Mouse (Mus musculus): ENCODE data around the gene Gm20518. TPM values are rescaled to one million over a fixed set of nuclear protein-coding genes. Genes with fewer than 3 reads are reported as not detected.

Gene Gm20518
- 0.54 and 0.55 TPM in 2 replicates for polyA plus RNA-seq (2014; fragmentation: Nextera tagmentation; extraction: Ambion mirVana)

DNA sequence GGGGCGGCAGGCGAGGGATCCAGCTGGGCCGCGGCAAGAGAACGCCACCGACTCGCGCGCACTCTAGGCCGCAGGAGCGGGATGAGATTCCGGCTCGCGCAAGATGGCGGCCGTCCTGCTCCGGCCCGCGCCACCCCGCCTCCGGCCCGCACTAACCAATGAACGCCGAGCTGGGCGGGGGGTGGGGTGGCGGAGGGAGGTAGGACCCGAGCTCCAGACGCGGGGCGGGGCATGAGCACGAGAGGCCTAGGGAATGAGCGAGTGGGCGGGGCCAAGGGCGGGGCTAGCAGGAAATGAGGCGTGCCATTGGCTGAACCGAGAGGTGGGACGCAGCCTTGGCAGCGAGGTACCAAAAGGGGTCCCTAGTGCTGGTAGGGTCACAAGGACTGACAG, at the start of gene Gm20518:
Gene Gm20518 (minus strand): TSS at position 105 of the 393 bp plus-strand sequence.
- peak within 1 kb of the TSS; percentile 99 for H3K9ac ChIP-seq (replicated peaks; ENCODE audit: low read length)
- H3K4me1 ChIP-seq (ENCODE audit: control insufficient read depth, insufficient read depth, low read length) = peaks cover 17% of the 10 kb centered on the region
- peak within 1 kb of the TSS; percentile 92 for H3K4me3 ChIP-seq (replicated peaks; ENCODE audit: low read depth, low read length)
- H3K4me2 ChIP-seq (ENCODE audit: low read length) = peak within 1 kb of the TSS; percentile 93
- no peaks in the 10 kb centered on the region for H3K27me3 ChIP-seq (ENCODE audit: control insufficient read depth, insufficient read depth, low read length)
- no peaks in the 10 kb centered on the region for H3K36me3 ChIP-seq (ENCODE audit: control insufficient read depth, insufficient read depth, low read length)
- peak within 1 kb of the TSS; percentile 97 for H3K27ac ChIP-seq (replicated peaks; ENCODE audit: low read depth, low read length)
- DNase-seq = peak; percentile 100
- under 1% methylated on average over 38 of the region's 38 CpGs for WGBS
- ATAC-seq (ENCODE audit: low FRiP score, low TSS enrichment) = peak; percentile 98
- no peaks in the 10 kb centered on the region for H3K9me3 ChIP-seq (ENCODE audit: control insufficient read depth, low read length)

DNA sequence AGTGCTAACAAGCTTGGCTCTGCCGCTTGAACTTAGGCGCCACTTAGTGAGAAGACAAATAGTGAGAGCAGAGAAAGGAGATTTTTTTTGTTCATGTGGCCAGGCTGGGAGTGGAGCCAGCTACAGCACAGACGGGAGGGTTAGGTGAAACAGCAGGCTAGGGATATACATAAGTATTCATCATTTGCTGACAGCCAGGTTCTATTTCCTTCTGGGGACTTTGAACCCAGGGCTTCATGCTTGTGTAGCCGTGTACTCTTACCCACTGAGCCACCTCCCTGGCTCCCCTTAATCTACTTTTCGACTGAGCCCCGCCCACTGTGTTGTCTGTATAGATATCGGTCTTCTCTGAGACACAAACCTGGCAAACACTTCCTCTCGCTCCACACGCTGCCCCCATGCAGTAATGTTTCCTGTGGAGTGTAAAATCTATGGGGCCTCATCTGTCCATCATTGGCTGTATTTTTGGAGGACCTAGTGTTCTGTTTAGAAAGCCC, 47.8 kb upstream of the Gm20518 start:
- H3K9ac ChIP-seq (replicated peaks; ENCODE audit: low read length) = no peak overlapping the region
- ATAC-seq (ENCODE audit: low FRiP score, low TSS enrichment) = no peak

DNA sequence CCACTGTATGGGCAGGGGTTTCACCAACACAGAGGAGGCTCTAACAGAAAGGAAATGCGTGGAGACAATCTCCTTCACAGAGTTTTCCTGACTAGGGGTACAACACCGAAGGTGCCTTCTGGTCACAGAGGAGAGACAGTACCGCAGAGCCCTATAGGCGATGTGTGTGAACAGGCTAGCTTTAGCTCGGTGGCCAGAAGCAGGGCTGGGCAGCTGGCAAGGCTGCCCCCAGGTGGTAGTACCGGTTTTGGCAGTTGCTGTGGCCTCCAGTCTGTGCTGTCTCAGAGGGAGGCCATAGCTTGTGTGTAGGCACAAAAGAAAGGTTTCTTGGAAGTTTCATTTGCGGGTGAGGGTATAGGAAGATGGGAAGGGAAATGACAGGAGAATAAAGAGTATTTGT, 47.4 kb upstream of the Gm20518 start:
- Histone ChIP-seq H3K9ac (replicated peaks; ENCODE audit: low read length) (no peak overlapping the region), H3K36me3 (ENCODE audit: control insufficient read depth, insufficient read depth, low read length) (no peaks in the 10 kb centered on the region), H3K4me1 (ENCODE audit: control insufficient read depth, insufficient read depth, low read length) (no peaks in the 10 kb centered on the region), H3K4me3 (replicated peaks; ENCODE audit: low read depth, low read length) (no peak overlapping the region), H3K27ac (replicated peaks; ENCODE audit: low read depth, low read length) (no peak overlapping the region), H3K4me2 (ENCODE audit: low read length) (no peak overlapping the region), H3K9me3 (ENCODE audit: control insufficient read depth, low read length) (no peaks in the 10 kb centered on the region), H3K27me3 (ENCODE audit: control insufficient read depth, insufficient read depth, low read length) (no peaks in the 10 kb centered on the region)
- WGBS = 8% methylated on average over 7 of the region's 7 CpGs
- DNase-seq (peak; percentile 74), ATAC-seq (ENCODE audit: low FRiP score, low TSS enrichment) (peak; percentile 60; the same call in 1 of the 2 replicates)

More for the DNA sequence above, 47.8 kb upstream of the Gm20518 start:
- no peaks in the 10 kb centered on the region for H3K9me3 ChIP-seq (ENCODE audit: control insufficient read depth, low read length)
- 57% methylated on average over 9 of the region's 9 CpGs for WGBS
- no peak overlapping the region for H3K4me2 ChIP-seq (ENCODE audit: low read length)
- no peaks in the 10 kb centered on the region for H3K36me3 ChIP-seq (ENCODE audit: control insufficient read depth, insufficient read depth, low read length)
- H3K27me3 ChIP-seq (ENCODE audit: control insufficient read depth, insufficient read depth, low read length) = no peaks in the 10 kb centered on the region
- H3K27ac ChIP-seq (replicated peaks; ENCODE audit: low read depth, low read length) = no peak overlapping the region
- no peaks in the 10 kb centered on the region for H3K4me1 ChIP-seq (ENCODE audit: control insufficient read depth, insufficient read depth, low read length)
- H3K4me3 ChIP-seq (replicated peaks; ENCODE audit: low read depth, low read length) = no peak overlapping the region
- no peak for DNase-seq

DNA sequence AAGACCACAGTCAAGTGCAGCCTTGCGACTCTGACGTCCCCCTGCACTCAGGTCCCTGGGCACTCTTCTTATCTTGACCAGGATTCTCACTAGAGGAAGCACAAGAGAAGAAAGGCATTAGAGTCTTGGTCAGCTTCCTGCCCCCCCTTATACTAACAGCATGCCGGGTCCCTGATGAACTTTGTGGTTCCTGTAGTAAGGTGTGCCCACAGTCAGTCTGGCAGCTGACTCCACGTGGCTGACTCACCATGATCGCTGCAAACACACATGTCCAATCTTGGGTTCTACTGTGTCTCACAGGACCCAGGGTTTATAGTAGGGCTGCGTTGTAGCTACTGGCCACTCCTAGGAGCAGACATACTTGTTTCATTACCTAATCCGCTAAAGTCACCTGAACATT, 46.7 kb upstream of the Gm20518 start:
- ATAC-seq (ENCODE audit: low FRiP score, low TSS enrichment) (no peak), DNase-seq (no peak)
- Histone ChIP-seq H3K9ac (replicated peaks; ENCODE audit: low read length) (no peak overlapping the region), H3K27ac (replicated peaks; ENCODE audit: low read depth, low read length) (no peak overlapping the region), H3K4me1 (ENCODE audit: control insufficient read depth, insufficient read depth, low read length) (no peaks in the 10 kb centered on the region), H3K36me3 (ENCODE audit: control insufficient read depth, insufficient read depth, low read length) (no peaks in the 10 kb centered on the region), H3K27me3 (ENCODE audit: control insufficient read depth, insufficient read depth, low read length) (no peaks in the 10 kb centered on the region), H3K4me2 (ENCODE audit: low read length) (no peak overlapping the region), H3K4me3 (replicated peaks; ENCODE audit: low read depth, low read length) (no peak overlapping the region), H3K9me3 (ENCODE audit: control insufficient read depth, low read length) (no peaks in the 10 kb centered on the region)
- WGBS = 83% methylated on average over 7 of the region's 7 CpGs

DNA sequence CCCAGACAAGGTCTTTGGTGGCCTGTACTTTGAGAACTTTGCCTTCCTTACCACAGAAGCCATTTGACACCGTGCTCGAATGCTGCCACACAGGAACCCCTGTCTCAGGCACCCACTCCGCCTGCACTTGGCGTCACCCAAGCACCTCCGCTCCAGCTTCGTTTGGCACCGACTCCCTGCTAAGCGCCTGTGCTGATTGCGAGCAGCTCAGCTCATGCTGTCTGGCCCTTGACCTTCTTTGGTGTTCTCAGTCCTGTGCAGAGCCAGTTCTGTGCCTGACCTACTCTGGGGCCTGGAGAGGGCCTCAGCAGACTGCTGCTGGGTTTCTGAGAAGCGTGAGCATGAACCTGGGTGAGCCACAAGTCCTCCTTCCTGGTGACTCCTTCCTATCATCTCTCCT, 45.3 kb upstream of the Gm20518 start:
- no peaks in the 10 kb centered on the region for H3K36me3 ChIP-seq (ENCODE audit: control insufficient read depth, insufficient read depth, low read length)
- H3K4me3 ChIP-seq (replicated peaks; ENCODE audit: low read depth, low read length) = no peak overlapping the region
- no peak overlapping the region for H3K4me2 ChIP-seq (ENCODE audit: low read length)
- ATAC-seq (ENCODE audit: low FRiP score, low TSS enrichment) (no peak), DNase-seq (no peak)
- H3K27ac ChIP-seq (replicated peaks; ENCODE audit: low read depth, low read length) = no peak overlapping the region
- H3K27me3 ChIP-seq (ENCODE audit: control insufficient read depth, insufficient read depth, low read length) = no peaks in the 10 kb centered on the region
- WGBS = 83% methylated on average over 10 of the region's 10 CpGs
- no peaks in the 10 kb centered on the region for H3K9me3 ChIP-seq (ENCODE audit: control insufficient read depth, low read length)
- no peak overlapping the region for H3K9ac ChIP-seq (replicated peaks; ENCODE audit: low read length)
- no peaks in the 10 kb centered on the region for H3K4me1 ChIP-seq (ENCODE audit: control insufficient read depth, insufficient read depth, low read length)

DNA sequence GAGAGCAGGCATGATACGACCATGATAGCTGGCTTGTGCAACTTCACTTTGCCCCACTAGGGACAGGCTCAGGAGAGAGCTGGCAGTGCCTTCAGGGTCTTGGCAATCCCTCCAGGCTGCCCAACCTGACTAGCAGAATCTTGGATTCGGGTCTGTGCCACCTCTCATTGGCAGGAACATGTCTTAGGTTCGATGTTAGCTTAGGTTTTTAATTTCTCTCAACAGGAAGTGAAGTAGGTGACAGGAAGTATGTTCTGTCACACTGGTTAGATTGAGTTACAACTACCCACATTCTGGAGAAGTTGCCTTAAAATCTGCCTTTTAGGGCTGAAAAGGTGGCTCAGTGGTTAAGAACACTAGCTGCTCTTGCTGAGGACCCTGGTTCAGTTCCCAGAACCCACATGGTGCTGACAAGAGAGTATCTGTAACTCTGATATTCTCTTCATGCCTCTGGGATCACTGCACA, 43.0 kb upstream of the Gm20518 start:
- H3K27me3 ChIP-seq (ENCODE audit: control insufficient read depth, insufficient read depth, low read length) = no peaks in the 10 kb centered on the region
- H3K9ac ChIP-seq (replicated peaks; ENCODE audit: low read length) = no peak overlapping the region
- 74% methylated on average over 3 of the region's 3 CpGs for WGBS
- ATAC-seq (ENCODE audit: low FRiP score, low TSS enrichment) (no peak), DNase-seq (no peak)
- no peak overlapping the region for H3K4me2 ChIP-seq (ENCODE audit: low read length)
- no peaks in the 10 kb centered on the region for H3K4me1 ChIP-seq (ENCODE audit: control insufficient read depth, insufficient read depth, low read length)
- H3K27ac ChIP-seq (replicated peaks; ENCODE audit: low read depth, low read length) = no peak overlapping the region
- no peaks in the 10 kb centered on the region for H3K36me3 ChIP-seq (ENCODE audit: control insufficient read depth, insufficient read depth, low read length)
- H3K9me3 ChIP-seq (ENCODE audit: control insufficient read depth, low read length) = no peaks in the 10 kb centered on the region
- no peak overlapping the region for H3K4me3 ChIP-seq (replicated peaks; ENCODE audit: low read depth, low read length)

GRCm38 (mm10) chr16:17933594-17934444, 42.3 kb upstream of the Gm20518 start:
- 70% methylated on average over 9 of the region's 9 CpGs for WGBS

DNA sequence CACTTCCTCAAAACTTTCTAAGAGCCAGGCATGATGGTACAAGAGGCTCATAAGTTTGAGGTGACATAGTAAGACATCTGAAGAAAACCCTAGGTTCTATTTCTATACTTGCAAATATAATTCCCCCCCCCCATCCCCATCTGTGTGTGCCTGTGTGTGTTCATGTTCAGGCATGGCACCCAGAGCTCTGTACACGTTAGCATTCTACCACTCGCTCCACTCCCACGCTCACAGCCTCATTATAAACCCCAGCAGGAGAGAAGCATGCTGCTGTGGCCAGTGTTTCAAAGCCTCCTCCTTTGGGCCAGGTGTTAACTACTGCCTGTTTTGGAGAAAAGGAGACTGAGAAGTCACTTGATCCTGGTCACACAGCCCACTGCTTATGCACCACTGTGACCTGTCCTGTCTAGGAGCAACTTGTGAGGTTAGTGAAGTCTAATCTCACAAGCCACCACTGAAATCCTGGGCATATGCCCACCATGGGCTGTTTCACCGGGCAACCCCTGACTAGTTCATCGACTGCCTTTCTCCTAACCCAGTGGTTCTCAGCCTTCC, 40.5 kb upstream of the Gm20518 start:
- H3K27me3 ChIP-seq (ENCODE audit: control insufficient read depth, insufficient read depth, low read length) = no peaks in the 10 kb centered on the region
- no peak overlapping the region for H3K27ac ChIP-seq (replicated peaks; ENCODE audit: low read depth, low read length)
- 75% methylated on average over 5 of the region's 5 CpGs for WGBS
- ATAC-seq (ENCODE audit: low FRiP score, low TSS enrichment) (no peak), DNase-seq (no peak)
- H3K4me2 ChIP-seq (ENCODE audit: low read length) = no peak overlapping the region
- no peaks in the 10 kb centered on the region for H3K9me3 ChIP-seq (ENCODE audit: control insufficient read depth, low read length)
- H3K9ac ChIP-seq (replicated peaks; ENCODE audit: low read length) = no peak overlapping the region
- H3K4me3 ChIP-seq (replicated peaks; ENCODE audit: low read depth, low read length) = no peak overlapping the region
- no peaks in the 10 kb centered on the region for H3K36me3 ChIP-seq (ENCODE audit: control insufficient read depth, insufficient read depth, low read length)
- 0 out of 2 replicates have a peak, but pooled peaks cover 9% of the 10 kb centered on the region for H3K4me1 ChIP-seq (ENCODE audit: control insufficient read depth, insufficient read depth, low read length)

More at GRCm38 (mm10) chr16:17933594-17934444, 42.3 kb upstream of the Gm20518 start:
- Histone ChIP-seq H3K4me1 (ENCODE audit: control insufficient read depth, insufficient read depth, low read length) (0 out of 2 replicates have a peak, but pooled peaks cover 2% of the 10 kb centered on the region), H3K36me3 (ENCODE audit: control insufficient read depth, insufficient read depth, low read length) (no peaks in the 10 kb centered on the region), H3K27me3 (ENCODE audit: control insufficient read depth, insufficient read depth, low read length) (no peaks in the 10 kb centered on the region), H3K27ac (replicated peaks; ENCODE audit: low read depth, low read length) (no peak overlapping the region), H3K9ac (replicated peaks; ENCODE audit: low read length) (no peak overlapping the region), H3K4me3 (replicated peaks; ENCODE audit: low read depth, low read length) (no peak overlapping the region), H3K9me3 (ENCODE audit: control insufficient read depth, low read length) (no peaks in the 10 kb centered on the region), H3K4me2 (ENCODE audit: low read length) (no peak overlapping the region)
- no peak for ATAC-seq (ENCODE audit: low FRiP score, low TSS enrichment)
- no peak for DNase-seq

Measured in midbrain, embryonic 14.5 days (tissue).